Mouse (Mus musculus) spleen, adult 2 months (tissue): Measurements from ENCODE around the gene Tex29.

ENCODE experiments used
- CTCF ChIP-seq: fragments of 200-500 bp; IDR thresholded peaks from 2 replicates; pipeline ENCODE4 v1.5.1; 2011; ENCODE audit warnings: mild to moderate bottlenecking, inconsistent platforms; ENCODE audit not compliant: insufficient read depth, insufficient read length, insufficient replicate concordance; ENCODE audit errors: extremely low read depth
- POLR2A ChIP-seq: fragments of 200-500 bp; IDR thresholded peaks from 2 replicates; pipeline ENCODE4 v1.6.1; 2011; ENCODE audit warnings: low read depth, low read length, inconsistent platforms

DNA sequence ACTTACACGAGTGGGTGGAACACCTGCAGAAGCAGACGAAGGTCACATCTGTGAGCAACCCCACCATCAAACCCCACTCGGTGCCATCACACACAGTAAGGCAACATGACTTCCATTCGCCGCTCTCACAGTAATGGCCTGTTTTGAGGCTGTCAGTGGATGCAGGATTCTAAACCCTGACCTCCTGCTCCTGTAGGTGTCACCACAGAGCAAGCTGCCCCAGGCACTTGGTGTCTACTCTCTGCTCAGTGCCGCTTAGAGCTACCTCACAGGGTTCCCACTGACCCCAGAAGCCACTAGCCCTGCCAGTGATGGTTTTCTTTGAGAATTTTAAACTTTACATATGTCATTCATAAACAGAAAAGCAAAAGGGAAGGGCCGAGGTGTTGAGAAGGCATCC lies 25.1 kb upstream of the Tex29 start:
- TF ChIP-seq POLR2A (no peak), CTCF (no peak)
